Mouse (Mus musculus) adrenal gland, postnatal 14 days (tissue): ENCODE data around the gene Zfp511. TPM values are rescaled to one million over a fixed set of nuclear protein-coding genes. Genes with fewer than 3 reads are reported as not detected.

ENCODE experiments used
- DNase-seq: peaks from one replicate; pipeline ENCODE4 v3.0.0; 2021; ENCODE audit warnings: mixed read lengths
- total RNA-seq: library from RNA; stranded (reverse); gene quantifications from 2 replicates; pipeline ENCODE4 v1.2.3, GENCODE M21; 2021

Gene Zfp511
- total RNA-seq, 1 experiment from 2014 or later, result 16.3 TPM

DNA sequence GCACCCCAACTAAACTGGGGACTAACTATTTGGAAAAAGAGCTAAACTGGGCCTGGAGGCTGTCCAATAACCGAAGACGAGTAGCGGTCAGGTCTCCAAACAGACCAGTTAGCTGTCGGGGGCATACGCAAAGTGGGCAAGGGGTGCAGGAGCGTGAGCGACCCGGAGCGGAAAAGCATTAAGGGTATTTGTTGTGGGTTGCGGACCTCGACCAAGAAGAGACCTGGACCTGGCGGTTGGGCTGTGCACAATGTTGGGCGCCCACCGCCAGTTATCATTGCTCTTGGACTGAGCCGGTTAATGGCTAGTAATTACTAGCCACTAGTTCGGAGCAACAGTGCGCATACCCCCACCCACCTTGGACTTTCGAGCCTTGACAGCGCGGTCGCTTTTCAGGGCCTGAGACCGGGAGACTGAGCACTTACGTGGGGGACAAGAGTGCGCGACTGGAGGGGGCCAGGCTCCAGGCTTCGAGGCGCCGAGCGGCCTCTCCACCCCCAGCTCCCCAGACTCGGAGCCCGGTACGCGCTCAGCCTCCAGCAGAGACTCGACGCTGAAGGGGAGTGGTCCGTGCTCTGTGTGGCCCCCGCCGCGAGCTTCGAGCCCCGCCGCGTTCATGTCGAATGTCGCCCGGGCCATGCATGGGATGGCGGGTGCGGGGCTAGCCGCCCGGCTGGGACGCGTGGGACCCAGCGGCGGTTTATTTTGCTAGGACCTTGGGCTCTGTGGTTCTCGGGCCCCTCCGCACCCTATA lies 12.3 kb downstream of the Zfp511 start, which contains the start of gene Msx3:
TSS of gene Msx3 (minus strand) at position 729 of the 754 bp plus-strand sequence.
- DNase-seq, result no peak

DNA sequence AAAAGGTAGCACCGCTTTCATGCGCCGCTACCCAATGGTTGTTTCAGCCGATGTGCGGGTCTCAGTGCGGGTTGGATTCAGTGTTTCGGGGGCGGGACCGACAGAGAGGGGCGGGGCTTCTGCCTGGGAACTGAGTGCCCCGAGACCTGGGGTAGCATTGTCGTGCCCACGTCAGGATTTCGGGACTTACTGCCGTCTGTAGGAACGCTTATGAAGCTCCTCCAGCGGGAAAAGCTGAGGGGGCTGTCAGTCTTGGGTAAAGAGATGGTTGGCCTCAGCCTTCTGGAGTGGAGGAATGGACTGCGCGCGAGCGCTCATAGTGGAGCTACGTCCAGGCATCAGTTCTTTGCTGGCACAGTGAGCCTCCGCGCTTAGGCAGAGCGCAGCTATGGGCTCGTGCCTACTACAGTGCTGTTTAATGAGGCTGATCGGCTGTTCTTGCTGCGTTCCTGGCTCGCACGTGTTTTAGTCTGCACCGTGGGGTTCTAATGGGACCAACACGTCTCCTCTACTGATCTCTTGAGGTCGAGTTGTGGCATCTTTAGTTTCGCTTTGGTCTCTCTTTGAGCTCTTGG lies 13.0 kb downstream of the Zfp511 start:
- DNase-seq, result peak; percentile 54

DNA sequence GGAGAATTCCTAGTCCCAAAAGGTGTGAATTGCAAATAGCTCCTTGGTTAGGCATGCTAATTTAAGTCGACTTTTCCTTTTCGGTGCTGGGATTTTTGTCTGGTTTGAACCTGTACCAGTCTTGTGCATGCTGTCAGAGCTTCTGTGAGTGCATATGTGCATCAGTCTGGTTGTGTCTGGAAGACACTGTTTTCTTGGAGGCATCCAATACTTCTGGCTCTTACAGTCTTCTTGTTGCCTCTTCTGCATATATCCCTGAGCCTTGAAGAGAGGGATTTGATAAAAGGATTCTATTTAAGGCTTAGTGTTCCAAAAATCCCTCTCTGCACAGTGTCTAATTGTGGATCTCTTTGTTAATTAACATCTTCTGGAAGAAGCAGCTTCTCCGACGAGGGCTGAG lies 17.9 kb downstream of the Zfp511 start:
- DNase-seq, result no peak

DNA sequence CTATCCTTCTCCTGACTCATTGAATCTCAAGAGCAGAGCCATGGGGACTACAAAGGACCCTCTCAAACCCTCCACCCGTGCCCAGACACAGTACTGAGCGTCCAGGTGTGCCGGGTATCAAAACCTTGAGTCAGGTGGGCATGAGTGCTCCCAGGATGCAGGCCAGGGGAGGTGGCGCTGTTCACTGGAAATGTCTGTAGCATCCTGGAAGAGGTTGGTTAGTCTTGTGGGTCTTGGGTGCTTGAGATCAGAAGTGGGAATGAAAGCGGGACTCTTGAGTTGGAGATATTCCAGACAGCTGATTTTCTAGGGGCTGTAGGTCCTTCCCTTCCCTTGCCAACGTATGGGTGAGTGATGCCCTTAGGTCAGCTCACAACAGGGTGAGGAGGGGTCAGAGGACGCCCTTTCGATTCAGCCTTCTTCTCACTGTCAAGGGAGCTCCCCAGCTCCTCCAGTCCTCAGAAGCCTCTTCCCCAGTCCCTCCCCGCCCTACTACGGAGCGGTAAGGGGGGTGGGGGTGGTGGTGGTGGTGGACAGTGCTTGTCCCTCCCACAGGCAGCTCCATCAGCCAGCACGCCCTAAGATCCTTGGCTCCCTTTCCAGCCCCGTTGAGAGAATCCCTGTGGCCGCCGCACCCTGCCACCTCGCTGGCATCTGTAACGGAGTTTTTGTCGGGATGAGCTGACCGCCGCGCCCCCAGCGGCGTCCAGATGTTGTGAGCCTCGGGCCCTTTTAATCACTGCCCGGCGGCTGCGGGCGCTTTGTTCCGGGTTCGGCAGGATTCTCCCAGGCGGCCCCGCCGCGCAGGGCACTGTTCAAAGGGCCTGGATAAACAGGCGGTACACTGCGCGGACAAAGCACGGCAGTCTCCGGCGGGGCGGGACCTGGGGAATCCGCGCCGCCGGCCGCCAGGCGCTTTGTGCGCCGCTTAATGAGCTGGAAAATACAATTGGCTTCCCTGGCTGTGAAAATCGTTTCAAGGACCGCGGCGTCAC lies 21.5 kb downstream of the Zfp511 start:
- DNase-seq, result peak; percentile 62

DNA sequence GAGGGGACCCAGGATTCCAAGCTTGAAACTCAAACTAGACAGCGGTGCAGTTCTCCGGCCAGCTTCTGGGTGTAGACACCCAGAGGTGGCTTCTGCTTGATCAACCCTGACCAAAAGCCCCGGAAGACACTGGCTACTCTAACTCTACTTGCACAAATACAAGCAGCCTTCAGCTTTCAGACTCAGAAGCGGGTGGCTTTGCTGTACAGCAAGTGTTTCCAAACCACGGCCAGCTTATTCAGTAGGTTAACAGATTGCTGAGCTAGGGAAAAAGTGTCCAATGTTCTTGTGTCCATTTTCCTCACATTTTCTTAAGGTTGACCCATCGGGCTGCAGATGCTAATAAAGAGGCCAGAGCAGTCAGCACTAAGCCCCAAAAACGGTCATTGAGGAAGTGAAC lies 22.3 kb downstream of the Zfp511 start:
- no peak for DNase-seq

DNA sequence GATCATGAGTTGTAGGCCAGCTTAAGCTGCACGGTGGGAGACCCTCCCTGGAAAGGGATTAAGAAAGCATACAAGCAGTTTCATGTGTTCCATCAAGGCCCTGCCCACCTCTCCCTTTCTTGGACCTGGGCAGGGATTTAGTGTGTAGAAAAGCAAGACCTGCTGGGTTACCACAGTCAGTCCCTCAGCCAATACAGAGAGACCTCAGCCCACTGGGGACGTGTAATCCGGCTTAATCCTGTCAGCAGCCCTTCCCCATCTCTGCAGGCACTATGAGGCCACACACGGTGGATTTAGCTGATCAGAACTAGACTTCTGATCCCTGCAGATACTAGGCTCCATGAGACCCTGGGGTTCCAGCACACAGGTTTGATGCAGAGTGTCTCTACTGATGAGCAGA lies 23.4 kb downstream of the Zfp511 start:
- no peak for DNase-seq

DNA sequence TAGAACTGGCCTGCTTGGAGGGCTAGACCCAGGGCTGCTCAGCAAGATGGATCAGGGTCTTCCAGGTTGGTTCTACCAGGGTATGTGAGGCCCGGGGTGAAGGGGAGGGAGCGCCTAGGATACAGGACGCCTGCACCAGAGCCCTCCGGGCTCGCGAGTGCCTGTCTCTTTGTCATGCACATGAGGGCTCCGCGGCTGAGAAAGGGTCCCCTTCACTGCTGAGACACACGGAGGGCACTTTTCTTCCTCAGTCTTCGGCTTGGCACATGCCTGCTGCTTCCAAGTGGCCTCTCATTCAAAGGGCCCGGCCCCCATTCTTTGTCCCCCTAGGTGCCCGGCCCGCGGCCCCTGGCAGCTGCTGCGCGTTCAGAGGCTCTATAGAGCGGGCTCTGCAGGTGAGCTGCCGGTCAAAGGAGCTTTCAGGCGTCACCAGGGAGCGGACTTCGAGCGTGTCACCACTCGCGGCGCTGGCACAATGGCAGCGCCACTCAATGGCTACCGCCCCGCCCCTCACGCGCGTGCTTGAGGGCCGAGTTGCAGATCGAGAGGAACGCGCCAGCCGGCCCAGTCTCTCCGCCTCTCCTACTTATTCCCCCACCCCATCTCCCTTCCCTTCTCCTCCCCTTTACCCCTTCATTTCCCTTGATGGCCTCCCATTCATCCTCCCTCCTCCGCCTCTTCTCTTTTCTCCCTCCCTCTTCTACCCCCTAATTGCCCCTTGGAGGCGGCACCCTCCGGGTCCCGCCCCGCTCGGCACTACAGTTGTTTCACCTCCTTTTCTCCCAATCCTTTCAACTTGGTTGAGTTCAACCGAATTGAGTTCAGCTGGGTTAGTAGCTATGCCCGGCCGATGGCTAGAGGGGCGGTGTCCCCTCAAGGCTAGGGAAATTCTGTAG lies 25.0 kb downstream of the Zfp511 start:
- peak; percentile 60 for DNase-seq

DNA sequence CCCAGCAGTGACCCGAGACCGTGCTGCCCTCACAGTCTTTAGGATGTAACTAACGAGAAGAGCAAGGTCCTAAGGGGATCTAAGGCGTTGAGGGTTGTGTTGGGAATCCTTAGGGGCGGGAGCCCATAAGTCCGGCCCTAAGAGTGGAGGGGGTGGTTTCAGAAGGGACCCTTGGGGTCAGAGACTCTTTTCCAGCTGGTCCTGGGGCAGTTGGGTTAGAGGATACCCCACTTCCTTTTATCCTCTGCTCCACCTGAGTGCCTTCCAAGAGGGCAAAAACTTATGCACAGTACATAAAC lies 25.6 kb downstream of the Zfp511 start:
- DNase-seq, result no peak

DNA sequence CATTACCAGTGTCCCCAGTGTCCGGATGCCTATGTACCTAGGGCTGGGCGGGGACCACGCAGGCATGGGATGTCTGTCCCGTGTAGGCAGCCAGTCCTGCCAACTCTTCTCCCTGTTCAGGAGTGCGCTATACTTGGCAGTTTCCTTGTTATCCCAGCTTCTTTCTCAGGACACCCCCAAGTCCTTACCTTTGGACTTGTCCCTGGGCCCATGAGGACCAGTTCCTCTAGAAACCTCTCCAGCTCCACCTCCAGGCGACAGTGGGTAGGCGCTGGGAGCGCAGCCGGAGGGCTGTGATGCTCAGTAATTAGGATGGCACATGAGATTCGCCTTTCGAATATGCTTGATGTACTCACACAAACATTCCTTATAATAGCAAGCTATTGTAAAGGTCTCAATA lies 26.1 kb downstream of the Zfp511 start:
- DNase-seq, result peak; percentile 50

DNA sequence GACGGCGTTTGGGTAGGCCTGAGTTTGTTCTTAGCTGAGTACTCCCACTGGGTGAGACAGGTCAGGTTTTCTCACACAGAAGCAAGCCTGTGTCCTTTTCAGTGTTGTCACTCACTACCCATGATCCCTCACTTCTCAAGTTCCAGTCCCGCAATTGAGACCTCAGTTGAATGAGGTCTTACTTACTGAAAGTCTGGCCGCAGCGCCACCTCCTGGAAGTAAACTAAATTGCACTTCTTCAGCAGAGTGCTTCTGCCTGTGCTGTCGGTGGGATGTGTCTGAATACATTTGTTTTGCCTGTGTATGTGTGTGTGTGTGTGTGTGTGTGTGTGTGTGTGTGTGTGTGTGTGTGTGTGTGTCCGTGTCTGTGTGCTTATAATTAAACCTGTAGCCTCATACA lies 26.9 kb downstream of the Zfp511 start:
- peak; percentile 75 for DNase-seq

DNA sequence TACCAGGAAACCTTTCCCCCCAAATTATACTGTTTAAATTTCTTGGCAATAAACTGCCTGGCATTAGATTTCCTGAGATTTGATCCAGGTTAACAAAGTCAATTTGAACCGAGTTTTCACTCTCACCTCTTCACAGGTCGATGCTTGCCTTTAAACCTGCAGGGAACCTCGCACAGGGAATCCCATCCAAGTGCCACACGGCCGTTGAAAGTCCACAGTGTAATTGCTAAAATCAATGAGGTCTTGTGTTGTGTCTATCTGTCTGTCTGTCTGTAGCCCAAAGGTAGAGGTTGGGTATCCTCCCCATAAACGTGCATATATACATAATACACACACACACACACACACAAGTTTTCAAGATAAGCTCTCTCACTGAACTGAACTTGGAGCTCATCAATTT lies 31.2 kb downstream of the Zfp511 start:
- DNase-seq, result no peak

DNA sequence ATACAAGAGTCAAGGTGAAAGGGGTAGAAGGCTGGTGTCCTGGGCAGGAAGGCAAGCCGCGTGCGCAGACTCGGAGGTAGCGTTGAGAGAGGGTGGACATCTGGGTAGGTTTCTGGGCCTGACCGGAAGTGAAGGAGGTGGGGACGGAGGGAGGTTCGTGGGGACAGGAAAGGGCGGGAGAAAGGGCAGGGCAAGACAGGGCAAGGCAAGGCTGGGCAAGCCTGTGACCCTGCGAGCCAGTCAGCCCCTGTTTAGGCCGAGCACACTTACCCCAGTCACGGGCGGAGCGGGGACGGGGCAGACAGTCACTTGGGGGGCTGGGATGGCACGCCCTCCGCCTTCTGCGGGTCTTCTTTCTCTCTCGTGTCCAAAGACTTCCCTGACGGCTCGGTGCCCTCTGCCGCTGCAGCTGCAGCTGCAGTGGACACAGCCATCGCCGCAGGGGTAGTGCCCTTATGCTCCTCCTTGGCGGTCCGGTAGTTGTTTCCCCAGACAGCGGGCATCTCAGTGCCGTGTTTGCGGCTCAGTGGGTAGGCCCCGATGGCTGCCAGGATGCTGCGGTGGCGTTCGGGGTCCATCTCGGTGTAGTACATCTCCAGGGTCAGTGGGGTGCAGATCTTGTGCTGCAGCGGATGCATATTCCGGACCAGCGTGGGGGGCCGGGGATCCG lies 34.0 kb downstream of the Zfp511 start:
- DNase-seq, result peak; percentile 54

DNA sequence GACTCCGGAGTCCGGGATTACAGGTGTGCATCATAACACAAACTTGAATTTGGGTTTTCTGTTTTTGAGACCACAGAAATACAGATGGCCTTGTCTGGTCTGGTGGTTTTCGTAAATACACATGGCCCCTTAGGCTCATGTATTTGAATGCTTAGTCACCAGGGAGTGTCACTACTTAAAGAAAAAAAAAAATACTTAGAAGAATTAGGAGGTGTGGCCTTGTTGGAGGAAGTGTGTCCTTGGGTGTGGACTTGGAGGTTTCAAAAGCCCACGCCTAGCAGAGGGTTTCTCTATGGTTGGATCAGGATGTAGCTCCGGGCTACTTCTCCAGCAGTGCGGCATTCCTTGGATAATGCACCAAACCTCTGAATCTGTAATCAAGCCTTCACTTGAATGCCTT lies 41.5 kb downstream of the Zfp511 start:
- DNase-seq, result no peak

DNA sequence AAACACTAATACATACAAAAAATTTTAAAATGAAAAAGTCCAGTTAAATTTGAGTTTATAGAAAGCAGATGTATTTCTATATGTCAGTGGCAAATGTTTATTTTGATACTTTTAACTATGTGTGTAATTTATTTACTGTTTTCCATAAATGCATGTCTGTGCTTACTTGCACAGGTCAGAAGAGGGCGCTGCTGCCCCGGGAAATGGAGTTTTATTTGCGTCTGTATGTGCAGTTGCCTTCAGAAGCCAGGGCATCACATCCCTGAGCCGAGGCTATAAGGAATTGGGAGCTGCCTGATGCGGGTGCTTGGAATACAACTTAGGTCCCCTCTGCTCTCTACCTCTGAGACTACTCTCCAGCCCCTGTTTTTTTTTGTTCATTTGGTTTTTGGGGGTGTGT lies 42.5 kb downstream of the Zfp511 start:
- DNase-seq, result peak; percentile 86

DNA sequence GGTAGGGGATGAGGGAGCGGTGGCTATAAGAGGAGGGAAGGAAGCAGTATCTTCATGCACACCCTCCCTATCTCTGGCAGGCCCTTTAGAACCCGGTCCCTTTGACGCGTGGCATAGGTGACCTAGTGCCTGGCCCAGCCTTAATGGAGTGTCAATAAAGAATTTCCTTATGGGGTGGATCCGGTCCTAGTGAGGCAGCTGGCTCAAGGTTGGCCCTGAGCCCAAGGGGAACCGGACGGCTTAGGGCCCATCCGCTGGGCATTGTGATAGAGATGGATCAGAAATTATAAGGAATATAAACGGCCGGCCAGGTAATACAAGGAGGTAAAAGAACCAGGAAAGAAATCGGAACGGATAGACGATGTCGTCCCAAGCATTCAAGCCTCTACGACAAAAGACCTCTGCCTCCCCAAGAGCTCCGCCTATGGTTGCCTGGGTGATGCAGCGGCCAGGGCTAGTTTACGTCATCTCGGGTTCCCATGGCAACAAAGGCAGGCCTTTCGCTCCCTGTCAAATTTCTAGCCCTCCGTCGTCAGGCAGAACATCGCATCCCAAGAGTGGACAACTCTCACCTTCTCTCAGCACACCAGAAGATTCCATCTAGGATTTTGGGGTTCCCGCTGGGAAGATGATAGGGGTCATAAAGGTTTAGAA lies 44.4 kb downstream of the Zfp511 start:
- DNase-seq, result peak; percentile 92

DNA sequence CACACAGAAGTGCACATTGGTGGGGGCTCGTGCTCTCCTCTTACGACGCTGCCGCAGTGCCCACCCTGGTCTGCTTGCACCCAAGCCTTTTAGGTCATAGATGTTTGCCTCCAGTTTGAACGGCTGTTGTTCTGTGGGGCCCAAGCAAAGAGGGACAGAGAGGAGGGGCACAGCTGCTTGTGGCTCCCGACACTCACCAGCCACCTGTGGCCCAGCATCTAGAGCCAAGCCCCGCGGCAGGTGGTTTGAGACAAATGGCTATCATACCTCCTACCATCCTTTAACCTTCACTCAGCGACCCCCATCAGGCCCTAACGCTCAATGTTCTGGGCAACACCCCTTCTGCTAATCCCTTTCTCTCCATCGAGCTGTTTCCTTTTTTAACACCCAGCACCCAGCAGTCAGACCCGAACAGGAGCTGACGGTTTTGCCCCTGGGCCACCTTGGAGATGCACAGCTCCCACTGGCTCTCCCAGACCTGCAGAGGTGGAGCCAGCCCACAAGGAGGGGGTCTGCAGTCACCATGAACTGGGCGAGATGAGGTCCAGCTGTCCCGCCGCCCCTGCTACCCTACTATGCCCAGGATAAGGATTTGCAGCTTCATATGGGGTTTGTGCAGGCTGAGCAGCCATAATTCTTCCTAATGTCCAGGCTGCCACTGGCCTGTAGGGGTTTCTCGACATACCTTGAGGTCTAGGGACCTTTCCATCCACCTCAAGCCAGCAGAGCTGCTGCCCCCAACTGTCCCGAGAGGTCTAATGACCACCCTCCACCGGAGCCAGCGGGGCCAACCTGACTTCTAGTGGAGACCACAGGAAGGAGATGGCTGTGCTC lies 45.4 kb downstream of the Zfp511 start:
- DNase-seq, result no peak

DNA sequence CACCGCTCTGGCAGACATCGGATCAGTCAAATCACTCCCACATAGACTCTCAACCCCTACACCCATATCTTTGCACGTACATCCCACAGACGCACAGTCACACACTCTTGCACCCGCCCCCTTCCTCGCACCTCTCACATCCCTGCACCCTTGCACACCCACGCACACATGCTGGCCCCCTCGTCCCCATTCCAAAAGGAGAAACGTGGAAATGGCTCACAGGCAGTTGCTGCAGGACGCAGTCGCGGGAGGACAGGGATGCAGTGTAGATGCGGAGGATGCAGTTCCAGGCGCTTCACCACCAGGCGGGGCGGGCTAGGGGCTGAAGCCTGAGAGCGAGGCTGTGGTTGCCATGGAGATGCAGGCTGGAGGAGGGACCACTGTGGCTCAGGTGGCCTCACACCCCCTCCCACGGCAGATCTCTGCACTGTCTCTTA lies 46.1 kb downstream of the Zfp511 start, which contains the start of gene Caly:
TSS of gene Caly (minus strand) at position 307 of the 437 bp plus-strand sequence.
- DNase-seq, result peak; percentile 79
